Mouse (Mus musculus) bone marrow, adult 2 months (tissue): ENCODE measurements at regions not wholly inside any gene's neighbourhood (a gene's known extent, or its start where the extent isn't known, plus 50 kb on each side); places are given as distances from the start of the nearest gene placed in this dataset.

Experiments
- CTCF ChIP-seq: fragments of 200-500 bp; IDR thresholded peaks from 2 replicates; pipeline ENCODE4 v1.5.1; 2011; ENCODE audit warnings: low read length, control low read depth; ENCODE audit not compliant: control insufficient read depth, insufficient read depth
- POLR2A ChIP-seq: fragments of 200-500 bp; IDR thresholded peaks from 2 replicates; pipeline ENCODE4 v1.6.1; 2011; ENCODE audit warnings: low read depth, mild to moderate bottlenecking, control low read depth, low read length, borderline replicate concordance; ENCODE audit not compliant: control insufficient read depth

GRCm38 (mm10) chr15:97608651-97609050 is 97.0 kb downstream of the Rpap3 start:
- no peak for TF ChIP-seq POLR2A
- TF ChIP-seq CTCF: no peak
